Comparison of ENCODE assay signal across 23 mouse cellular contexts in genomic region chr1:130761597-130761996, GRCm38 (mm10). TPM values are rescaled to one million over a fixed set of nuclear protein-coding genes. Genes with fewer than 3 reads are reported as not detected.
DNase-seq lines count a peak whose midpoint lies in the region; ATAC-seq lines count a peak whose summit lies in the region.
"Had no signal": no experiment of that assay in that cellular context is flagged by ENCODE, and none has a peak within 500 bp of the region (broad histone marks: within the 10 kb centered on the region; RNA-seq: fewer than 3 reads in every experiment).

No protein-coding gene starts in this region.

- no peaks in the 10 kb centered on the region for H3K36me3 ChIP-seq in intestine, embryonic 14.5 days (ENCODE audit: control insufficient read depth, insufficient read depth, low read length)
- no peaks in the 10 kb centered on the region for H3K36me3 ChIP-seq in intestine, embryonic 16.5 days (ENCODE audit: control insufficient read depth, insufficient read depth, low read length)
- H3K36me3 ChIP-seq in lung, embryonic 15.5 days: no peaks in the 10 kb centered on the region
- no peaks in the 10 kb centered on the region for H3K36me3 ChIP-seq in midbrain, embryonic 11.5 days (ENCODE audit: control insufficient read depth, insufficient read depth, low read length)
- H3K36me3 ChIP-seq in midbrain, embryonic 14.5 days (ENCODE audit: control insufficient read depth, insufficient read depth, low read length): no peaks in the 10 kb centered on the region
- H3K36me3 ChIP-seq in hindbrain, embryonic 16.5 days (ENCODE audit: control insufficient read depth, insufficient read depth, low read length): no peaks in the 10 kb centered on the region
- H3K36me3 ChIP-seq: embryonic facial prominence, embryonic 10.5 days; heart, embryonic 15.5 days; hindbrain, embryonic 13.5 days had no signal

- no peaks in the 10 kb centered on the region; the same call in 1 of the 2 replicates for H3K4me1 ChIP-seq in intestine, embryonic 14.5 days (replicated peaks; ENCODE audit: control insufficient read depth, insufficient read depth, low read length)
- peaks cover 9% of the 10 kb centered on the region for H3K4me1 ChIP-seq in intestine, embryonic 16.5 days (ENCODE audit: control insufficient read depth, insufficient read depth, low read length)
- 0 out of 2 replicates have a peak, but pooled peaks cover 3% of the 10 kb centered on the region for H3K4me1 ChIP-seq in lung, embryonic 15.5 days
- no peaks in the 10 kb centered on the region for H3K4me1 ChIP-seq in midbrain, embryonic 11.5 days (ENCODE audit: control insufficient read depth, insufficient read depth, low read length)
- no peaks in the 10 kb centered on the region for H3K4me1 ChIP-seq in midbrain, embryonic 14.5 days (ENCODE audit: control insufficient read depth, insufficient read depth, low read length)
- no peaks in the 10 kb centered on the region for H3K4me1 ChIP-seq in hindbrain, embryonic 16.5 days (ENCODE audit: control insufficient read depth, insufficient read depth, low read depth, low read length)
- H3K4me1 ChIP-seq: embryonic facial prominence, embryonic 10.5 days; forebrain, embryonic 13.5 days; heart, embryonic 15.5 days; hindbrain, embryonic 13.5 days had no signal

- DNase-seq in intestine, embryonic 14.5 days (ENCODE audit: low spot score): no peak
- no peak for DNase-seq in lung, postnatal 14 days
- peak; percentile 49 for DNase-seq in midbrain, embryonic 11.5 days (ENCODE audit: low spot score, missing footprints)
- no peak for DNase-seq in midbrain, embryonic 14.5 days
- no peak for DNase-seq in MN1 (ENCODE audit: low spot score)
- DNase-seq: adrenal gland, adult 2 months; adrenal gland, postnatal 25 days; cerebellum, adult 18-20 months; cerebellum, adult 9-11 months; cerebellum, postnatal 36 days; forebrain, postnatal 0 days; gastrocnemius, postnatal 36 days; heart, adult 11 months; heart, postnatal 14 days had no signal

- H3K27me3 ChIP-seq in intestine, embryonic 14.5 days (replicated peaks; ENCODE audit: control insufficient read depth, insufficient read depth, low read length): no peaks in the 10 kb centered on the region
- H3K27me3 ChIP-seq in intestine, embryonic 16.5 days (replicated peaks; ENCODE audit: control insufficient read depth, insufficient read depth, low read length): no peaks in the 10 kb centered on the region
- no peaks in the 10 kb centered on the region for H3K27me3 ChIP-seq in lung, embryonic 15.5 days
- H3K27me3 ChIP-seq in midbrain, embryonic 11.5 days (ENCODE audit: control insufficient read depth, insufficient read depth, low read length): no peaks in the 10 kb centered on the region
- no peaks in the 10 kb centered on the region for H3K27me3 ChIP-seq in midbrain, embryonic 14.5 days (ENCODE audit: control insufficient read depth, insufficient read depth, low read length)
- no peaks in the 10 kb centered on the region for H3K27me3 ChIP-seq in hindbrain, embryonic 16.5 days (replicated peaks; ENCODE audit: control insufficient read depth, insufficient read depth, low read length)
- H3K27me3 ChIP-seq: forebrain, embryonic 13.5 days; heart, embryonic 15.5 days; hindbrain, embryonic 13.5 days had no signal

- no peaks in the 10 kb centered on the region for H3K9me3 ChIP-seq in intestine, embryonic 14.5 days (ENCODE audit: control insufficient read depth, low read length)
- H3K9me3 ChIP-seq in intestine, embryonic 16.5 days (ENCODE audit: control insufficient read depth, low read length): no peaks in the 10 kb centered on the region
- H3K9me3 ChIP-seq in lung, embryonic 15.5 days: no peaks in the 10 kb centered on the region
- no peaks in the 10 kb centered on the region for H3K9me3 ChIP-seq in midbrain, embryonic 11.5 days (ENCODE audit: control insufficient read depth, low read length)
- H3K9me3 ChIP-seq in midbrain, embryonic 14.5 days (ENCODE audit: control insufficient read depth, low read length): no peaks in the 10 kb centered on the region
- H3K9me3 ChIP-seq in hindbrain, embryonic 16.5 days (ENCODE audit: control insufficient read depth, low read length): no peaks in the 10 kb centered on the region
- H3K9me3 ChIP-seq: embryonic facial prominence, embryonic 10.5 days; forebrain, embryonic 13.5 days; heart, embryonic 15.5 days; hindbrain, embryonic 13.5 days had no signal

- H3K9ac ChIP-seq in intestine, embryonic 14.5 days (ENCODE audit: low read length): no peak overlapping the region
- no peak overlapping the region for H3K9ac ChIP-seq in intestine, embryonic 16.5 days (ENCODE audit: low read depth, low read length)
- H3K9ac ChIP-seq in lung, embryonic 15.5 days: no peak overlapping the region
- no peak overlapping the region for H3K9ac ChIP-seq in midbrain, embryonic 11.5 days (ENCODE audit: low read length)
- H3K9ac ChIP-seq in midbrain, embryonic 14.5 days (replicated peaks; ENCODE audit: low read length): no peak overlapping the region
- no peak overlapping the region for H3K9ac ChIP-seq in hindbrain, embryonic 16.5 days (ENCODE audit: low read depth, low read length)
- H3K9ac ChIP-seq: forebrain, embryonic 13.5 days; forebrain, postnatal 0 days; heart, embryonic 15.5 days; hindbrain, embryonic 13.5 days had no signal

- WGBS in intestine, embryonic 14.5 days: 55% methylated on average over 1 of the region's 1 CpGs
- WGBS in intestine, embryonic 16.5 days: 74% methylated on average over 1 of the region's 1 CpGs
- 46% methylated on average over 1 of the region's 1 CpGs for WGBS in lung, embryonic 15.5 days
- 83% methylated on average over 1 of the region's 1 CpGs for WGBS in midbrain, embryonic 11.5 days
- WGBS in midbrain, embryonic 14.5 days: 72% methylated on average over 1 of the region's 1 CpGs
- 88% methylated on average over 1 of the region's 1 CpGs for WGBS in hindbrain, embryonic 16.5 days

- no peak overlapping the region for H3K4me2 ChIP-seq in intestine, embryonic 14.5 days (ENCODE audit: low read length)
- H3K4me2 ChIP-seq in intestine, embryonic 16.5 days (ENCODE audit: low read depth, low read length): no peak overlapping the region
- no peak overlapping the region for H3K4me2 ChIP-seq in lung, embryonic 15.5 days
- H3K4me2 ChIP-seq in midbrain, embryonic 11.5 days: no peak overlapping the region
- H3K4me2 ChIP-seq in midbrain, embryonic 14.5 days (ENCODE audit: low read length): no peak overlapping the region
- H3K4me2 ChIP-seq in hindbrain, embryonic 16.5 days (ENCODE audit: low read length): no peak overlapping the region
- H3K4me2 ChIP-seq: forebrain, embryonic 13.5 days; heart, embryonic 15.5 days; hindbrain, embryonic 13.5 days had no signal

- ATAC-seq in intestine, embryonic 14.5 days (replicated peaks; ENCODE audit: low FRiP score, low TSS enrichment, low read depth): no peak
- ATAC-seq in intestine, embryonic 16.5 days: no peak
- ATAC-seq in lung, embryonic 15.5 days (ENCODE audit: borderline replicate concordance, extremely low read depth, low FRiP score, low TSS enrichment): no peak
- ATAC-seq in midbrain, embryonic 11.5 days (ENCODE audit: low FRiP score): no peak
- no peak for ATAC-seq in midbrain, embryonic 14.5 days (ENCODE audit: low FRiP score, low TSS enrichment)
- ATAC-seq in hindbrain, embryonic 16.5 days: no peak
- ATAC-seq: forebrain, embryonic 13.5 days; forebrain, postnatal 0 days had no signal

- no peak overlapping the region for H3K4me3 ChIP-seq in intestine, embryonic 14.5 days (ENCODE audit: low read depth, low read length)
- H3K4me3 ChIP-seq in intestine, embryonic 16.5 days (ENCODE audit: low read length): no peak overlapping the region
- no peak overlapping the region for H3K4me3 ChIP-seq in lung, embryonic 15.5 days
- no peak overlapping the region for H3K4me3 ChIP-seq in midbrain, embryonic 11.5 days (ENCODE audit: low read depth, low read length)
- H3K4me3 ChIP-seq in midbrain, embryonic 14.5 days (replicated peaks; ENCODE audit: low read depth, low read length): no peak overlapping the region
- H3K4me3 ChIP-seq in hindbrain, embryonic 16.5 days (ENCODE audit: low read length): no peak overlapping the region
- H3K4me3 ChIP-seq: embryonic facial prominence, embryonic 10.5 days; forebrain, embryonic 13.5 days; heart, embryonic 15.5 days; hindbrain, embryonic 13.5 days had no signal

- peak overlapping the region; percentile 22; the same call in 1 of the 2 replicates for H3K27ac ChIP-seq in intestine, embryonic 14.5 days (ENCODE audit: low read depth)
- H3K27ac ChIP-seq in intestine, embryonic 16.5 days (ENCODE audit: low read length): no peak overlapping the region
- H3K27ac ChIP-seq in lung, embryonic 15.5 days: peak overlapping the region; percentile 44; the same call in 1 of the 2 replicates
- no peak overlapping the region for H3K27ac ChIP-seq in midbrain, embryonic 11.5 days (ENCODE audit: low read depth, low read length)
- H3K27ac ChIP-seq in midbrain, embryonic 14.5 days (replicated peaks; ENCODE audit: low read depth, low read length): no peak overlapping the region
- H3K27ac ChIP-seq in hindbrain, embryonic 16.5 days (ENCODE audit: low read depth, low read length): no peak overlapping the region
- H3K27ac ChIP-seq: embryonic facial prominence, embryonic 10.5 days; forebrain, embryonic 13.5 days; heart, embryonic 15.5 days; hindbrain, embryonic 13.5 days had no signal

RNA-seq across cellular contexts. Expression of gene AA986860, which starts 29.8 kb away (rescaled TPM):
- polyA plus RNA-seq in intestine, embryonic 14.5 days (2014; fragmentation: Nextera tagmentation; extraction: Ambion mirVana): 55.7 and 61.4 TPM in 2 replicates
- polyA plus RNA-seq in intestine, embryonic 16.5 days (2015; fragmentation: Nextera tagmentation; extraction: Ambion mirVana): 74.7 and 81.2 TPM in 2 replicates
- 10.9 and 13.0 TPM in 2 replicates for polyA plus RNA-seq in lung, embryonic 15.5 days (2015; fragmentation: Nextera tagmentation; extraction: Ambion mirVana)
- 0.29 and 0.37 TPM in 2 replicates for polyA plus RNA-seq in midbrain, embryonic 11.5 days (2014; fragmentation: Nextera tagmentation; extraction: Ambion mirVana)
- polyA plus RNA-seq in midbrain, embryonic 14.5 days (2014; fragmentation: Nextera tagmentation; extraction: Ambion mirVana): 0.18 and 0.28 TPM in 2 replicates
- 0.41 and 1.0 TPM in 2 replicates for polyA plus RNA-seq in hindbrain, embryonic 16.5 days (2015; fragmentation: Nextera tagmentation; extraction: Ambion mirVana)

RNA-seq across cellular contexts. Expression of gene Pfkfb2, which starts 32.5 kb away (rescaled TPM):
- 9.4 and 9.8 TPM in 2 replicates for polyA plus RNA-seq in intestine, embryonic 14.5 days (2014; fragmentation: Nextera tagmentation; extraction: Ambion mirVana)
- 12.1 and 12.4 TPM in 2 replicates for polyA plus RNA-seq in intestine, embryonic 16.5 days (2015; fragmentation: Nextera tagmentation; extraction: Ambion mirVana)
- 7.9 and 9.5 TPM in 2 replicates for polyA plus RNA-seq in lung, embryonic 15.5 days (2015; fragmentation: Nextera tagmentation; extraction: Ambion mirVana)
- 6.3 and 9.5 TPM in 2 replicates for polyA plus RNA-seq in midbrain, embryonic 11.5 days (2014; fragmentation: Nextera tagmentation; extraction: Ambion mirVana)
- 21.9 and 24.8 TPM in 2 replicates for polyA plus RNA-seq in midbrain, embryonic 14.5 days (2014; fragmentation: Nextera tagmentation; extraction: Ambion mirVana)
- 17.6 and 21.0 TPM in 2 replicates for polyA plus RNA-seq in hindbrain, embryonic 16.5 days (2015; fragmentation: Nextera tagmentation; extraction: Ambion mirVana)

RNA-seq across cellular contexts. Expression of gene Fcamr, which starts 39.1 kb away (rescaled TPM):
- 0.16 TPM in 1 of 2 replicates, not detected in the other for polyA plus RNA-seq in intestine, embryonic 14.5 days (2014; fragmentation: Nextera tagmentation; extraction: Ambion mirVana)
- polyA plus RNA-seq in intestine, embryonic 16.5 days (2015; fragmentation: Nextera tagmentation; extraction: Ambion mirVana): 0.10 and 0.20 TPM in 2 replicates
- not detected in 2 replicates for polyA plus RNA-seq in lung, embryonic 15.5 days (2015; fragmentation: Nextera tagmentation; extraction: Ambion mirVana)
- polyA plus RNA-seq in midbrain, embryonic 11.5 days (2014; fragmentation: Nextera tagmentation; extraction: Ambion mirVana): not detected in 2 replicates
- not detected in 2 replicates for polyA plus RNA-seq in midbrain, embryonic 14.5 days (2014; fragmentation: Nextera tagmentation; extraction: Ambion mirVana)
- polyA plus RNA-seq in hindbrain, embryonic 16.5 days (2015; fragmentation: Nextera tagmentation; extraction: Ambion mirVana): not detected in 2 replicates
- polyA plus RNA-seq: adrenal gland, adult 2 months; C2C12; embryonic facial prominence, embryonic 10.5 days; forebrain, embryonic 13.5 days; forebrain, postnatal 0 days; hindbrain, embryonic 13.5 days had no signal

RNA-seq across cellular contexts. Expression of gene Yod1, which starts 44.5 kb away (rescaled TPM):
- 7.5 and 8.1 TPM in 2 replicates for polyA plus RNA-seq in intestine, embryonic 14.5 days (2014; fragmentation: Nextera tagmentation; extraction: Ambion mirVana)
- polyA plus RNA-seq in intestine, embryonic 16.5 days (2015; fragmentation: Nextera tagmentation; extraction: Ambion mirVana): 8.5 and 9.9 TPM in 2 replicates
- polyA plus RNA-seq in lung, embryonic 15.5 days (2015; fragmentation: Nextera tagmentation; extraction: Ambion mirVana): 13.4 and 16.5 TPM in 2 replicates
- polyA plus RNA-seq in midbrain, embryonic 11.5 days (2014; fragmentation: Nextera tagmentation; extraction: Ambion mirVana): 11.7 and 13.6 TPM in 2 replicates
- 14.7 and 15.4 TPM in 2 replicates for polyA plus RNA-seq in midbrain, embryonic 14.5 days (2014; fragmentation: Nextera tagmentation; extraction: Ambion mirVana)
- polyA plus RNA-seq in hindbrain, embryonic 16.5 days (2015; fragmentation: Nextera tagmentation; extraction: Ambion mirVana): 12.4 and 15.2 TPM in 2 replicates

RNA-seq across cellular contexts. Expression of gene Gm29427, which starts 46.0 kb away (rescaled TPM):
- polyA plus RNA-seq in intestine, embryonic 14.5 days (2014; fragmentation: Nextera tagmentation; extraction: Ambion mirVana): 0.23 TPM in 1 of 2 replicates, not detected in the other
- 0.07 TPM in 1 of 2 replicates, not detected in the other for polyA plus RNA-seq in intestine, embryonic 16.5 days (2015; fragmentation: Nextera tagmentation; extraction: Ambion mirVana)
- polyA plus RNA-seq in lung, embryonic 15.5 days (2015; fragmentation: Nextera tagmentation; extraction: Ambion mirVana): not detected in 2 replicates
- polyA plus RNA-seq in midbrain, embryonic 11.5 days (2014; fragmentation: Nextera tagmentation; extraction: Ambion mirVana): not detected in 2 replicates
- not detected in 2 replicates for polyA plus RNA-seq in midbrain, embryonic 14.5 days (2014; fragmentation: Nextera tagmentation; extraction: Ambion mirVana)
- 0.20 TPM in 1 of 2 replicates, not detected in the other for polyA plus RNA-seq in hindbrain, embryonic 16.5 days (2015; fragmentation: Nextera tagmentation; extraction: Ambion mirVana)
- polyA plus RNA-seq: adrenal gland, adult 2 months; C2C12; embryonic facial prominence, embryonic 10.5 days; embryonic facial prominence, embryonic 14.5 days; forebrain, embryonic 13.5 days; forebrain, postnatal 0 days; heart, embryonic 15.5 days had no signal

Comparison
In these comparisons a context has a peak if more than half of its experiments do, and no peak if none do; other contexts are left out.
1. H3K27ac ChIP-seq: peak in intestine, embryonic 14.5 days (single experiment) and lung, embryonic 15.5 days (single experiment); none in intestine, embryonic 16.5 days (single experiment), midbrain, embryonic 11.5 days (single experiment), midbrain, embryonic 14.5 days (single experiment) and hindbrain, embryonic 16.5 days (single experiment).